Comparison of ENCODE assay signal across 9 mouse cellular contexts in the genomic region with DNA sequence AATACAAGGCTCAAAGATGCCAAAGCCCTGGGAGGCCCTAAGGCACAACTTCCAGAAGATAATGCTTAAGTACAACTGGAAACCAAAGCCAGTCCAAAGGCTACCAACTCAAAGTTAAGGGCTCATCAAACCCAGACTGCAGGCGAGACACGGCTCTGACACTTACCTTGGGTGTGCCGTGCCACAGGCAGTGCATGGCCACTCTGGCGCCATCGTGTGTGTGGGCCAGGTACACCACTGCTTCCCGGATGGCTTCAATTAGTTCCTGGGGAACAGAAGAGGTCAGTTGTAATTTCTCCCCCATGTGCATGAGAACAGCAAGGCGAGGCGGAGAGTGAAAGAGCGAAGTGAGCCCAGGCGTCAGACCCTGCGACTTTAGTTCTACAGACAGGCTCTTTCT. TPM values are rescaled to one million over a fixed set of nuclear protein-coding genes. Genes with fewer than 3 reads are reported as not detected.
DNase-seq lines count a peak whose midpoint lies in the region; ATAC-seq and TF ChIP-seq lines count a peak whose summit lies in the region.
"Had no signal": no experiment of that assay in that cellular context is flagged by ENCODE, and none has a peak within 500 bp of the region (broad histone marks: within the 10 kb centered on the region; RNA-seq: fewer than 3 reads in every experiment).

No protein-coding gene starts in this region.

- DNase-seq in cerebellum, adult 11 months, result peak; percentile 18
- no peak for DNase-seq in cerebellum, adult 9-11 months
- DNase-seq in CH12.LX (ENCODE audit: extremely low read depth), result peak; percentile 11
- peak; percentile 20 for DNase-seq in cerebellum, adult 11-12 months
- peak; percentile 83 to 85 for DNase-seq in kidney, postnatal 25 days
- peak; percentile 91 for DNase-seq in midbrain, embryonic 11.5 days (ENCODE audit: low spot score, missing footprints)
- DNase-seq in testis, postnatal 10 days (ENCODE audit: low spot score), result peak; percentile 76

- dilution Hi-C loops in CH12.LX (cut with MboI; ENCODE audit: extremely low pct_ligation_motif_present, extremely low pct_unique_long_range_greater_than_20kb, low sequenced_read_pairs), result no loop called here

- no peak overlapping the region for H3K4me2 ChIP-seq in CH12.LX (ENCODE audit: insufficient read depth, low read depth, poor library complexity, severe bottlenecking)
- no peak overlapping the region for H3K4me2 ChIP-seq in midbrain, embryonic 11.5 days

- H3K4me3 ChIP-seq in CH12.LX (replicated peaks in 1 of 3; ENCODE audit: low read depth in 2 of 3, low read length in 2 of 3, poor library complexity in 1 of 3), result no peak overlapping the region
- no peak overlapping the region for H3K4me3 ChIP-seq in midbrain, embryonic 11.5 days (ENCODE audit: low read depth, low read length)

- no peak for TF ChIP-seq POLR2A in CH12.LX (IDR thresholded peaks at IDR 0.05; ENCODE audit: low read depth, low read length)

- H3K9me3 ChIP-seq in CH12.LX (replicated peaks; ENCODE audit: low read length), result no peaks in the 10 kb centered on the region
- no peaks in the 10 kb centered on the region for H3K9me3 ChIP-seq in midbrain, embryonic 11.5 days (ENCODE audit: control insufficient read depth, low read length)

- H3K27me3 ChIP-seq in CH12.LX (replicated peaks), result no peaks in the 10 kb centered on the region
- H3K27me3 ChIP-seq in midbrain, embryonic 11.5 days (ENCODE audit: control insufficient read depth, insufficient read depth, low read length), result no peaks in the 10 kb centered on the region

- 67% methylated on average over 11 of the region's 11 CpGs for WGBS in midbrain, embryonic 11.5 days

- no peaks in the 10 kb centered on the region for H3K4me1 ChIP-seq in CH12.LX (ENCODE audit: control insufficient read depth in 1 of 2, insufficient read depth in 2 of 2)
- H3K4me1 ChIP-seq in midbrain, embryonic 11.5 days (ENCODE audit: control insufficient read depth, insufficient read depth, low read length), result no peaks in the 10 kb centered on the region

- H3K9ac ChIP-seq in CH12.LX (ENCODE audit: insufficient read depth, low read depth), result no peak overlapping the region
- H3K9ac ChIP-seq in midbrain, embryonic 11.5 days (ENCODE audit: low read length), result no peak overlapping the region

- H3K27ac ChIP-seq in CH12.LX (ENCODE audit: insufficient read depth, low read depth), result no peak overlapping the region
- no peak overlapping the region for H3K27ac ChIP-seq in midbrain, embryonic 11.5 days (ENCODE audit: low read depth, low read length)
- H3K27ac ChIP-seq: macrophage had no signal

- in situ Hi-C loops in CH12.LX (cut with MboI; ENCODE audit: low pct_ligation_motif_present, low pct_unique_long_range_greater_than_20kb, low sequenced_read_pairs), result loop anchor here (25.0 kb wide), 1 partner anchor 679 kb away; no protein-coding TSS in a partner anchor

- no peaks in the 10 kb centered on the region; the same call in 1 of the 2 replicates for H3K79me2 ChIP-seq in CH12.LX (replicated peaks; ENCODE audit: control insufficient read depth, extremely low read depth, insufficient read depth, poor library complexity, severe bottlenecking)

- no peak for TF ChIP-seq EP300 in CH12.LX (IDR thresholded peaks at IDR 0.05; ENCODE audit: low read length)

- TF ChIP-seq RAD21 in CH12.LX (IDR thresholded peaks at IDR 0.05; ENCODE audit: low read depth, low read length), result peak; percentile 15

- peaks cover 71 to 93% of the 10 kb centered on the region in 2 experiments for H3K36me3 ChIP-seq in CH12.LX (replicated peaks in 1 of 2; ENCODE audit: control insufficient read depth in 1 of 2, insufficient read depth in 1 of 2, low read length in 1 of 2)
- peaks cover 14% of the 10 kb centered on the region for H3K36me3 ChIP-seq in midbrain, embryonic 11.5 days (ENCODE audit: control insufficient read depth, insufficient read depth, low read length)

- ATAC-seq in frontal cortex, adult (ENCODE audit: low TSS enrichment), result peak; percentile 83
- no peak for ATAC-seq in midbrain, embryonic 11.5 days (ENCODE audit: low FRiP score)

- TF ChIP-seq CTCF in CH12.LX (conservative IDR thresholded peaks at IDR 0.05 in 1 of 2, IDR thresholded peaks at IDR 0.05 in 1 of 2; ENCODE audit: low read depth in 2 of 2, low read length in 2 of 2), result peak in 1 of 2 experiments; percentile 46; a peak in 2 of 4 replicates

TF ChIP-seq in CH12.LX, 34 proteins besides CTCF, POLR2A, EP300 and RAD21:
- TF ChIP-seq JUN (IDR thresholded peaks at IDR 0.05; ENCODE audit: insufficient read depth, low read depth, low read length) (no peak), SMC3 (IDR thresholded peaks at IDR 0.05; ENCODE audit: low read depth, low read length) (peak; percentile 9; the same call in 1 of the 2 replicates)
TF ChIP-seq in CH12.LX: peak in this region for 1.

RNA-seq across cellular contexts. Expression of a gene that starts 13.1 kb away (rescaled TPM):
- total RNA-seq in CH12.LX (2012; rRNA removed) (54.4 and 71.9 TPM in 2 replicates), CH12.LX (2014; rRNA removed) (83.3 and 95.2 TPM in 2 replicates)
- 210 and 230 TPM in 2 replicates for polyA plus RNA-seq in CH12.LX (2012; ENCODE audit: insufficient read length, low read depth)
- 80.7 and 100 TPM in 2 replicates for polyA plus RNA-seq in midbrain, embryonic 11.5 days (2014; fragmentation: Nextera tagmentation; extraction: Ambion mirVana)
